Mouse (Mus musculus) small intestine, adult 2 months (tissue): ENCODE results near the gene Lrrc1.

Experiments used
- CTCF ChIP-seq: fragments of 200-500 bp; IDR thresholded peaks from 2 replicates; pipeline ENCODE4 v1.5.1; 2012; ENCODE audit warnings: low read depth, mild to moderate bottlenecking, control low read depth, inconsistent platforms, low read length, moderate library complexity, mixed read lengths; ENCODE audit not compliant: insufficient replicate concordance, insufficient read length; ENCODE audit errors: extremely low read depth
- POLR2A ChIP-seq: fragments of 200-500 bp; IDR thresholded peaks from 2 replicates; pipeline ENCODE4 v1.6.1; 2012; ENCODE audit warnings: low read depth, mild to moderate bottlenecking, control low read depth, inconsistent platforms, low read length, moderate library complexity

DNA sequence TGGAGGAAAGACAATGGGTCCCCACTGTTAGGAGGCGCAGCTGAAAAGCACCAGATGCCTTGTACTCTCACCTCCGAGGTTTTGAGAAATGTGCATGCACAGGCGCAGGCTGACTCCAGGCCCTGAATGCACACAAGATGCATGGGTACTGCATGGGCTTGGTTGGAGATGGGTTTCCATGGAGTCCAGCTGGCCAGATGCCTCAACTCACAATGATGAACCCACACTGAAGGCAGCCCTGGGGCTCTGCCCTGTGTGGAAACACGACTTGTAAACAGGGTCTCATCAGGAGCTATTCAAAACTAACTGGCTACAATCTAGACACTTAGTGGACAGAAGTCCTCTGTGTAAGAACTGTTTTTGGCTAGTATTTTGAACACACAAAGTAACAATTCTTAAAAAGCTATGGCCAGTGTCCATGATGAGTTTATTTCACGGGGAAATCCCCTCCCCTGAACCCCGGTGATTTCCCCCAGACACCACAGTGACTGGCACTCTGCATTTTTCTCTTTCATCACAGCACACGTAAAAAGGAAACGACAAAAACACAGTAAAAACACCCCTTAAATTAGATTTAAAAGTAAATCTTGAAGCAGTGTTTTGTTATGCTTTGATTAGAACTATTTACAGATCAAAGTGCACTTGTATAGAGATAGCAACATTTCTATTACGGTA lies 114.1 kb downstream of the Lrrc1 start:
- TF ChIP-seq CTCF (no peak), POLR2A (no peak)
